Mouse (Mus musculus): ENCODE results near the gene Unc5b.

Gene Unc5b

DNA sequence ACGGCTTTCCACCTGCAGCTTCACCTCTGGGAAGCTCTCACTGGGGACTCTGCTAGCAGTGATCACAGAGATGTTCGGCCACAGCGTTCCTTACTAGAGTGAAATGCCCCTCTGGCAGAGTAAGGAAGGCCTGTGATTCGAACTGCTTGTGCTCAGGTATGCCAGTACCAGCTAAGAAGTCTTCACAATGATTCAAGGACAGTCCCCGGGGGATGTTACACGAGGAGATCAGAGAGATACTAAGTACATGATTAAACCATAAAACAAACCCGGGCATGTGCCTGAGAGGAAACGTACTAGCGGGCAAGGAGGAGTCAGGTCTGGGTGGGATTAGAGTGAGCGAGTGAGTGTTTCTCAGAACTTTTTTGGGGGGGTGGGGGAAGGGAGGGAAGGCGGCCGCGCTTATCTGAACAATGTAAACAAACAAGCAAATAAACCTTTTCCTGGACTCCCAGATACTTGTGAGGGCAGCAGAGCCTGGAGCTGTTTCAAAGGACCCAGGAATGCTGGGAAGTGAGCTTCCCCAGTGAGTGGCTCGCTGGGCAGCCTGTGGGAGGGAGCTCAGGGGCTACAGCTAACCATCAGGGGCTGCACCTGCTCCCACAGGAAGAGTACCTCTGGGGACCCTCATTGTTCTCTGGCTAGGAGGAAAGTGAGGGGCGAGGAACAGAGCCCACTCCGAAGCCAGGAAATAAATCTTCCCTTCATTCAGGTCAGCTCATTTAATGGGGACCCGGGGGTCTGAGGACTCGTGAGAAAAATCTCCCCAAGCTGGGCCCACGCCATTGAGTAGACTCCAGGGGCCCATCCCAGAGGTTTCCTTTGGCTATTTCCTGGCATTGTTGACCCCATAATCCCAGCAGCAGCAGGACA lies 30.9 kb downstream of the Unc5b start:
- peak; percentile 80 for DNase-seq (ENCODE audit: low spot score)

DNA sequence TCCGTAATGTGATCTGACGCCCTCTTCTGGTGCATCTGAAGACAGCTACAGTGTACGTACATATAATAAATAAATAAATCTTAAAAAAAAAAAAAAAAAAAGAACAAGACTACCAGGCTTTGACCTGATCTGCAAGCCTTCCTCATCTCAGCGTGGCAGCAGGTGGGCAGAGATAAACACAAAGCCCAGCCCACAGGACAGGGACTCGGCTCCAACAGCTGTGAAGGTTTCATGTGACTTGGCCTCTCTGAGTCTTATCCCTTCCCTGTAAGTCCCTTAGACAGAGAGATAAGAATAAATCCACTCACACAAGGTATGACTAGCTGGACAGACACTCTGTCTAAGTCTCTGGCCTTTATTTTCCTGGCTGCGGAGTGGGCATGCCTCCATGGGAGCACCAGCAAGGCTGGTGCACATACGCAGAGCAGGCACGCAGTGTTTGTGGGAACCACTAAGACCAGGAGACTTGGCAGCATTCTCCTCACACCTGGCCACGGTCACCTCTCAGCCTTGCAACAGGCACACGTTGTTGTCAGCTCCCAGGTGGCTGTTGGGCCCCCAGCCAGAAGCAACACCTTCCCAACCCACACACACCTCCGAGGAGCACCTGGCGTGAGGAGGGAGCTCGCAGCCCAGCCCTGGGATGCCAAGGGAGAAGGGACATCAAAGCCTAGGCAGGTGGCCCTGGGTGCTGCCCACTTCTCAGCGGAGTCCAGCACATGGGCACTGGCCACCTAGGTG lies 33.5 kb downstream of the Unc5b start:
- DNase-seq (ENCODE audit: low spot score) = no peak

DNA sequence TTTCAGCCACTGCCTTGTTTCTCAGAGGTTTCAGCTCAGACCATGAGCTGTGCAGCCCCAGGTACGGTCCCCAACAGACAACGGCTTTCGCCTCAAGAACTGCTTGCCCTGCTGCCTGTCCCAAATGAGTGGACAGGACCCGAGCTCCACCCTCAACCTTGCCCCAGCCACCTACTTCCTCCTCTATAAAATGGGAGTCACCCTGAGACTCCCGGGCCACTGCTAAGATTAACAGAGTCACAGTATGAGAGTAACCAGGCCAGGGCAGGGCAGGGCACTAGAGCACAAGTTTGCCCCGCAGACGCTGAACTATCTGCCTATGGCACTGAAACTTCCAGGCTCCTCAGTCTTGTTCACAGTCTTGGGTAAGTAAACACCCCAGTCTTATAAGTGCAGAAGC lies 34.9 kb downstream of the Unc5b start:
- no peak for DNase-seq (ENCODE audit: low spot score)

DNA sequence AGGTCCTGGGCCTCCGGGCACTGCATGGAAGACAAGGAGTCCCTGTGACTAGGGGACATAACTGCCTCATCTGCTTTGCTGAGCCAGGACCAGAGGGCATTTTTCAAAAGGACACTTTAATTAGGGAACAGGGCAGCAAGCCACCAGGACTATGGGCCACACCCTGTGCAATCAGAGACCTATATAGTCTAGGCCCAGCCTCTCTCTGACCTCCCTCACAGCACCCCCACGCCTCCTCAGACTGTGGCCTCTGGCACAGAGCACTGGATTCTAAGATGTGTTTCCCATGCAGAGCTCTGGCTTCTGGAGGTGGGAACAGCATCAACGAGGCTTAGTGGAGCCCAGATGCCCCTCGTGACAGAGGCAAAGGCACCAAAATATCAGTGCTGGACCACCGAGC lies 35.4 kb downstream of the Unc5b start:
- DNase-seq (ENCODE audit: low spot score) = no peak

DNA sequence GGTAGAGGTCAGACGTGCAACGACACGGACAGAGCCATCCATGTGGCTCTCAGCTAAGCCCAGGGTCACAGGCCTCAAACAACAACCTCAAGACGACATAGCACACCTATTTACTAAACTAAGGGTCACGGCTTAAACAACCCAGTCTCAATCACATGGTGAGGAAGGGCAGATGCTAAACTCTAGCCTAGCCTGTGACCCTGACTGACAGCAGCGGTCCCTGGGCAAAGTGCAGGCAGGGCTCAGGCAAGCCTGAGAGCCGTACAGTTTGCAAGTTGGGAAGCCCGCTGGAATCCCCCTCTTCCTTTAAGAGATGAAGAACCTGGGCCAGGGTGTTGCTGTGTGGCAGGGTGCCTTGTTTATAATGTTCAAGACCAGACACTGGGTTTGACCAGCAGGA lies 36.6 kb downstream of the Unc5b start:
- DNase-seq (ENCODE audit: low spot score) = peak; percentile 81

DNA sequence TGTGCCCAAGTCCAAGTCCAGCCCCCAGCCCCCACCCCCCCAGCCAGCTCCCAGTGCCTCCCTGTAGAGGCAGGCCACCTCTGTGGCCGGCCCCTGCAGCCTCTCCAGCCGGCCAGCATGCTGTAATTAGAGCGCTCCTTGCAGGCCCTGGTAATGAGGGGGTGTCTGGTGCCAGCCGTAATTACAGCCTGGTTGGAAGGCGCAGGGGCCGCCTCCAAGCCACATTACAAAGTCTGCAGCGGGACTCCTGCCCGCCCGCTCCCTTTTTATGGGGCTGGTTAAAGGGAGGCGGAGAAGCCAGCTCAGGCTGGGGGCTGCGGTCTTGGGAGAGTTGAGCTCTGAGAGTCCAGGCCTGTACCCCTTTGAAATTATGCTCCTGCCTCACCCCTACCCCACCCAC lies 37.0 kb downstream of the Unc5b start:
- DNase-seq (ENCODE audit: low spot score) = no peak

DNA sequence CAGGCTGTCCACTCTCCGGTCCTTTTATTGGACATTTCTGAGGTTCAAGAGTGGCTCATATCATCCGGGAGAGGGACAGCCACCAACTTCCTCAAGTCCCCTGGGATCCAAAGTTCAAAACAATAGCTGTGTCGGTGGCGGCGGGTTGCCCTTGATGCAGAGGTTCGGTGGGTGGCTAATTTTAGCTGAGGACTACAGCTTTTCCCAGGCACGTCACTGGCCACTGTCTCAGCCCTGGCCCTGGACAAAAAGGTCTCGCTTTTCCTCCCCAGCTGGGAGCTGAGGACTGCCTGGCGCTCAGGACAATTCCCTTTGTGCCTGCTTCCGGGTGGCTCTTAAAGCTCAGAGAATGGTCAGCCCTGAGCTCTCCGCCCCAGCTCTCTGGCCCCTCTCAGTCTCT lies 38.5 kb downstream of the Unc5b start:
- peak; percentile 73 for DNase-seq (ENCODE audit: low spot score)

DNA sequence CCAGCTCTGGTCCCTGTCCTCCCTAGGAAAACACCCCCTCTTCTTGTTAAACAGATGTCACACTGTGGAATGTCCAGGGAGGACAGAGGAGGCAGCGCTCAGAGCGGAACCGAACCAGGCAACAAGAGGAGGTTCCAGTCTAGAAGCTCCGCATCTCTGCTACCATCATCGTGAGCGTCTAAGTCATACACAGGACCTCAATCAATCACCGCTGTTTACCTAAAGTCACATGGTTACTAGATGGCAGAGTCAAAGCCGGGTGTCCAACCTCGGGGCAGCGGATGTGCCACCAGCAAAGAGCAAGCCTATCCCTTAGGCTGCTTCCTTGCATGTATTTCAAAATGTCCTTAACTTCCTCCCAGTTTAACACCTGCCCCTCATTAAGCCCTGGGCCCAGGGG lies 39.0 kb downstream of the Unc5b start:
- DNase-seq (ENCODE audit: low spot score) = no peak

DNA sequence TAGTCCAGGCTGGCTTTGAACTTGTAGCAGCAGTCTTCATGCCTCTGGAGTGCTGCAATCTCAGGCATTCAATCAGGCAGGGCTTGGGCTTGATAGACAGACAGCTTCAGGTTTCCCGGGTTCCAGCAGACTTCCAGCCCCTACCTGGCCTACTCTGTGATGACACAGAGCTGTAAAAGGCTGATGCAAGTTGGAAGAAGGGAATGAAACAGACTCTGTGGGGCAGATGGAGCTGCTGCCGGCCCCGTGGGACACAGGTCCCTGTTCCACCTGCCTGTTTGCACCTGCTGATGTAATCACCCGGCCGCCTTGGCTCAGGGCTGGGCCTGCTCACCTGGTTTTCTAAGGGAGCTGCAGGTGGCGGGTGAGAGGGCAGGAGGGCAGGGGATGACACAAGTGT lies 40.5 kb downstream of the Unc5b start:
- no peak for DNase-seq (ENCODE audit: low spot score)

DNA sequence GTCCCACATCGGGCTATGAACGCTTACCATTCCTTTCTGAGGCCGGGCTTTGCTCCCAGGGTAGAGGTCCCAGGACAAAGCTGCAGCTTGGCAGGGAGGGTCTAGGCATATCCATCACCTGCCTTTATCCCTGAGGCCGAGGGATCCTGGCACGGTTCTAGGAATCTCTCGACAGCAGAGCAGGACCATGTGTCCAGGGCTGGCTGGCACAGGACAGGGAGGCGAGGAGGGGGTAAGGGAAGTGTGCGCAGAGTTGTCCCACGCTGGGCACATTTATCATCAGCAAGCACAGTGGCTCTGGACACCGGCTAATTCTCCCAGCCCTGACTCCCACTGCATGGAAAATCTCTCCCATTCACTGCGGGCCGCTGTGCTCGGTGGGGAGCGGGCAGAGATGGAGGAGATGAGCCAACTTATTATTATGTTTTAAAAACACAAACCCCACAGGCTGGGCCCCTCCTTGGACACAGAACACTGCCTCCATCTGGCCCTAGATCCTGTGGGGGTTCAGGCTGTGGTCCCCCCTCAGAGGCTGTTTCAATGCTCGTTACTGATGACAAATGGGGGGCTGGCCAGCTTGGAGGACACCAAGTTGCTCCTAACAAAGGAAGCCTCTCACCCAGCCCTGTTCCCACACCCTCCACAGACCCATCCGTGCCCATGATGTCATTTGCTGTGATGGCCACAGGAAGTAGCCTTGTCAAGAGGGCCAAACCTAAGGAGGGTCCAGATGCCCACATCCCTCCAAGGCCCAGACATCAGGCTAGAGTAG lies 43.9 kb downstream of the Unc5b start:
- DNase-seq (ENCODE audit: low spot score) = no peak

DNA sequence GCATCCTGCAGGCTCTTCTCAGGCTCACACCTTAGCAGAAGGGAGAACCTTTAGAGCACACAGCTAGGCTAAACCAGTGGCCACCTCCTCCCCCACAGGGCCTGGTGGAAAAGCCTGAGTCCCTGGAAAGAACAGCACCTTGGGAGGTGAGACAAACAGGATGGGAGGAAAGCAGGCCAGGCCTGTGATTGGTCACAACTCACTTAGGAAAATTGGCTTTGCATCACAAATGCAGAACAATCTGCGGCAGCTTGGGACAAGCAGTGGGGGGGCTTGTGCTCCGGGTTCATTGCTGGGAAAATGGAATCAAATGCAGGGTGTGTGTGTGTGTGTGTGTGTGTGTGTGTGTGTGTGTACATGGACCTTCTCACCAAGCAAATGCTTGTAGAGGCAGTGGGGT lies 47.8 kb downstream of the Unc5b start:
- no peak for DNase-seq (ENCODE audit: low spot score)

DNA sequence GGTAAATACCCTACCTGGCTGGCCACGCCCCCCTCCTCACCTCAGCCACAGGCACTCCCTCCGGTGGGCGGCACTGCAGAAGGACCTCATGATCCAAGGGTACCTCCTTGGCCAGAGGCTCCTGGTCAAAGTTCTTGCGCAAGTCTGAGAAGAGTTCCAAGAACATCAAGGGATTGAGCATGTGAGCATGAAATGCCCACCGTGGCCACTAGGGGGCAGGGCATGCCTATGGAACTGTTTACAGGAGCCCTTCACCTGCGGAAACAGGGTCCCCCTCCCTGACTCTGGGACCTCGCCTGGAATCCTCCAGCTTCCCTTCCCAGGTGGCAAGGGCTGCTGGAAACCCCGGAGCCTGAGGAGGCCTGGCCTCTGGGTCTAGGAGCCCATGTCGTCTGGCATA lies 51.8 kb downstream of the Unc5b start:
- peak; percentile 86 for DNase-seq (ENCODE audit: low spot score)

DNA sequence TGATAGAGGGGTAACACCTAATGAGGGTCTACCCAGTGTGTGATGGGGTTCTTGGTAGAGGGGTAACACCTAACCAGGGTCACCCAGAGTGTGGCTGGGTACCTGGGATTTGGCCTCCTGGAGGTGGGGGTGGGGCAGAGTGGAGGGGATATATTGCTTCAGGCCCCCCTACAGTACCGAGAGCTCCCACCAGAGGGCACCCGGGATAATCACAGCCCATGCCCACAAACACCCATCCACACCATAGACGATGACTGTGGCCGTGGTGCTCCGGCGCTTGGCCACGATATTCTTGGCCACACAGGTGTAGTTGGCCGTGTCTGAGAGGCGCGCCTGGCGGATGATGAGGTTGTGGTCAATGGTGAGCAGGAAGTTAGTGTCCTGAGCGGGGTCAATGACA lies 52.8 kb downstream of the Unc5b start:
- no peak for DNase-seq (ENCODE audit: low spot score)

DNA sequence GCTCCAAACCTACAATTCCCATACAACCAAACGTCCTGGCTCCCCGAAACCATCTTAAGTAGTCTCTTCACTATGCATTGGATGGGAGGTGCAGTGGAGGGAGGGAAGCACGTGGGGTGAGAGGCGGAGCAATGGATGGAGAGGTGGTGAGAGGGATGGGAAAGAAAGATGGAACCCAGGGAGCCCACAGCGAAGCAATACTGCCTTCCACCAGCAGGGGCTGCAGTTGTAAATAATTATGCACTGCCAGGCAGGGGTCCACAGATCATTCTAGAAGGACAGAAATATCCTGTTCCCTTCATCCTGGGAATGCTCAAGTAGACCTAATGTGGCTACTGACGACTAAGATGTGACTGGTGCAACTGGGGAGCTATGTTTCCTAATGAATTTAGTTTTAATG lies 55.9 kb downstream of the Unc5b start:
- no peak for DNase-seq (ENCODE audit: low spot score)

DNA sequence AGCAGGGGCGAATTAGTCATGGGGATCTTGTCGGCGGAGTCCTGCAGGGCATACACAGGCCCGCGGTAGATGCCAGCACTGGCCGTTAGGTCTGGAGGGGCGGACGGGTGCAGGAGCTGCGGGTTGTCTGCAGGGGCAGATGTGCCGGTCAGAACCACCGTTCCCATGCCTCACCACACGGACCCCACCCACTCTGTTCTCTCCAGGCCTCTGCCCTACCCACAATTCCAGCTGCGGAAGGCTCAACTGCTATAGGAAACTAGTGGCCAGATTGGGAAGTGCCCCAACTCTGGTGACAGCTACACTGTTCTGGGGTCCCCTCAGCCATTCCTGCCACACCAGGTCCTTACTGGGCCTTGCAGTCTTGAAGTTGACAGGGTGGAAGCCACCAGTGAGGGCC lies 56.8 kb downstream of the Unc5b start:
- no peak for DNase-seq (ENCODE audit: low spot score)

DNA sequence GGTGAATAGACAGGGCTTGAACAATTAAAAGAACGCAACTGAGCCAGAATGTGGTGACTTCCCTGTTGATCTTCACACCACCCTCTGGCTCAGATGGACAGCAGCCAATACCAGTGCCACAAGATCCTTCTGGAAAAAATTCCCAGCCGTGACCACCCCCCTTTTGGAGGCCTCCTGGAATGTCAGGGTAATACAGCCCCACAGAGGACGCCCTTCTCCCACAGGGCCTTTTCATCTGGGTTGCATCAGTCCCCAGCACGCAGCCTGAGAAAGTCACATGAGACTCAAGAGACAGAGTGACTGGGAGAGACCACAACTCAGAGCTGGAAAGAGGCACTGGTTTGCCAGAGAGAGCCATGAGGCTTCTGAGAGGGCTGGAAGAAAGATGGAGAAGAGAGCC lies 60.5 kb downstream of the Unc5b start:
- no peak for DNase-seq (ENCODE audit: low spot score)

DNA sequence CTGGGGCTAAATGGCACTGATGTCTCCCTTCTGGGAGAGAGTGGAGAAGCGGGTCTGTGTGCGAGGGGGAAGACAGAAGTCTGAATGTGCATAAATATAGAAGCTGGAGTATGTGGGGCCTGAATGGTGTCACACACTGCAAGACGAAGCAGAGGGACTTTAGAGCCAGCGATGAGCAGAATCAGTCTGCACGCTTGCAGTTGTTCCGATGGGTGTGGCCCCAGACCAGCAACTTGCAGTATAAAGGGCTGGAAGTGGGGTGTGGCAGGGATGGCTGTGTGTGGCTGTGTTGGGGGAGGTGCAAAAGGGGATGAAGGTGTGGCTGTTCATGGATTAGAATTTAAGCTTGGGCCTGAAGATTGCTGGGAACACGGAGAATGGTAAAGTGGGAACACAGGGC lies 62.8 kb downstream of the Unc5b start:
- no peak for DNase-seq (ENCODE audit: low spot score)

DNA sequence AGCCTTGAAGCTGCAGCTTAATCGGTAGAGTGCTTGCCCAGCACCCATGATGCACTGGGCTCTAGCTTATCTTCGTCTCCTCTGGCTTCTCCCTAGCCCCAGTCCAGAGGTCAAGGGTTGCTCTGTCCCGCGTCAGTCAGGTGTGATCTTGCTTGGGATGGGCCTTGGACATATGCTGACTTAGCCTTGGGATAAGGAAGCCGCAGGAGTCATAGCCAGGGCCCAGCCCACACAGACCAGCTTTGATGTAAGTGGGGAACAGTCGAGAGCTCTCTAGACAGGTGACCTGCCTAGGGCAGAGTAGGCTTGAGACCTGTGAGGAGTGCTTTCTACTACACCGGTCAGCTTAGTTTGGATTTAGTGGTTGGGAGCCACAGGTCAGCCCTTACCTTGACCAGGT lies 64.0 kb downstream of the Unc5b start:
- peak; percentile 89 for DNase-seq (ENCODE audit: low spot score)

DNA sequence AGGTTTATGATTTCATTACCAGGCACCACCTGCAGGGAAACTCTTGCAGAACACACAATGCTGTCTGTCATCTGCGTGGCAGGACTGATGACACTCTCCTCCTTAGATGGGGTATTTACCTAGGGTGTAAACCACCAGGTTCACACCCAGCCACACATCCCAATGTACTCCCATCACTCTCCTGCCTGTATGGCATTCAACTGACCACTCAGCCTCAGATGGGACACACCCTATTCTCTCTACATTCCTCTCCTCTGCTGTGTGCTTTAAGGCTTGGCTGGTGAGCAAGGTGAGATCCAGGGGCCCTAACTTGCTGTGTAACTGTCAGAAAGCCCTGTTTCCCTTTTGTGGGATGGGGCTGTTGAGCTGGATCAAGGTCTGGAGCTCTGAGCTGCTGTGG lies 69.3 kb downstream of the Unc5b start:
- DNase-seq (ENCODE audit: low spot score) = no peak

DNA sequence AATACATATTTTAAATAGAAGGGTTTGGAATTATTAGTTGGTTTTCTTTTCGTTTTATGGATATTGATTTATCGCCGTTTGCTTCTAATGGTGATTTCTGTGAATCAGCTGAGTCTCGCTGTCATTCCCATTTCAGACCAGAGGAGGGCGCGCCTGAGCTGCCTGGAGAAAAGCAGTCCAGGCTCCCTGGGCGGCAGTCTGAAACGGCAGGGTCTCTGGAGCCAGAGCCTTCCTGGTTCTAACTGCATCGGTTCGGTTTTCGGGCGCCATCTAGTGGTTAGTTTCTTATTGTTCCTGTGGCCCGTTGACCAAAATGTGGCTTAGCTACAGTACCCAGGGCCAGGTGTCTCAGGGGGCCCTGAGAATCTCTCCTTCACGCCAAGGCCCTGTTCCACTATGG lies 71.0 kb downstream of the Unc5b start:
- peak; percentile 85 for DNase-seq (ENCODE audit: low spot score)

DNA sequence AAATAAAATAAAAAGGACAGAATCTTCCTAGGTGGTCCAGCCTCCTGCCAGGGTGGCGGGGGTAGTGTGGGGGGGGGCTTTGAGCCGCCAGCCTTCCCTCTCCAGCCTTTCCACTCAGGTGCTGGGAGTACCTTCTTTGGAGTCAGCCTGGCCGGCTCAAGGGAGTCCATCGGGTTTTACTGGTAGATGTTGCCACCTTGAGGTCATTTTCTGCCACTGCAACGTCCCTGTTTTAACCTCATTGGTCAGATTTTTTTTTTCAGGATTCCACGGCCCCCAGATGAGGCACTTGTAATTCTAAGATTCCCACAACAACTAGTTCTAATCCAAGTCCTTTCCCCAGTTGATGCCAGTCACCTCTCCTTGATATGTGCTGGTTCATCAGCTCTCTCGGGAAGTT lies 74.4 kb downstream of the Unc5b start:
- DNase-seq (ENCODE audit: low spot score) = no peak

DNA sequence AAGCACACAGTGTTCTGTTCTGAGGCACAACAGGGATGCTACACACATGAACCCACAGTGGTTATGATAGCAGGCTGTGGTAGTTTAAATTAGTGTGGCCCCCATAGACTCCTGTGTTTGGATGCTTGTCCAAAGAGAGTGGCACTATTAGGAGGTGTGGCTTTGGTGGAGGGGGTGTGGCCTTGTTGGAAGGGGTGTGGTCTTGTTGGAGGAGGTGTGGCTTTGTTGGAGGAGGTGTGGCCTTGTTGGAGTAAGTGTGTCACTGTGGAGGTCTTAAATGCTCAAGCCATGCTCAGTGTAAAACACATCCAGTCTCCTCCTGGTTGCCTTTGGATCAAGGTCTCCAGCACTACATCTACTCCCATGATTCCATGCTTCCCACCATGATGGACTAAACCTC lies 75.2 kb downstream of the Unc5b start:
- no peak for DNase-seq (ENCODE audit: low spot score)

DNA sequence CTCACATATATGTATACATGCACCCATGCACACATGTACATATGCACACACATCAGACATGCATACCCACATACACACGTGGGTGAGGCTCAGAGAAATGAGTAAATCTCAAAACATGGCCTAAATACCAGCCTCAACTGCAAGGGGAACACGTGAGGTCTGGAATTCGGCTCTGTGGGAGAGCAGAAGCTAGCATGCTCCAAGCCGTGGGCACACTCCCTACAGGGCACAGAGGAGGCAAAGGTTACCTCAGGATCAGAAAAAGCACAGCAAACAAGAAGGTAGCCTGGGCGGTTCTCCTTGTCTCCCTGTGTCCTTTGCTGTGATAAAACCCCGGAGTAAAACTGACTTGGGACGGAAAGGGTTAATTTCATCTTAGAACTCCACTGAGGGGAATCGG lies 77.4 kb downstream of the Unc5b start:
- no peak for DNase-seq (ENCODE audit: low spot score)

All from yolk sac, embryonic 10.5 days (tissue).